Comparison of ENCODE assay signal across 8 mouse cellular contexts in the genomic region with DNA sequence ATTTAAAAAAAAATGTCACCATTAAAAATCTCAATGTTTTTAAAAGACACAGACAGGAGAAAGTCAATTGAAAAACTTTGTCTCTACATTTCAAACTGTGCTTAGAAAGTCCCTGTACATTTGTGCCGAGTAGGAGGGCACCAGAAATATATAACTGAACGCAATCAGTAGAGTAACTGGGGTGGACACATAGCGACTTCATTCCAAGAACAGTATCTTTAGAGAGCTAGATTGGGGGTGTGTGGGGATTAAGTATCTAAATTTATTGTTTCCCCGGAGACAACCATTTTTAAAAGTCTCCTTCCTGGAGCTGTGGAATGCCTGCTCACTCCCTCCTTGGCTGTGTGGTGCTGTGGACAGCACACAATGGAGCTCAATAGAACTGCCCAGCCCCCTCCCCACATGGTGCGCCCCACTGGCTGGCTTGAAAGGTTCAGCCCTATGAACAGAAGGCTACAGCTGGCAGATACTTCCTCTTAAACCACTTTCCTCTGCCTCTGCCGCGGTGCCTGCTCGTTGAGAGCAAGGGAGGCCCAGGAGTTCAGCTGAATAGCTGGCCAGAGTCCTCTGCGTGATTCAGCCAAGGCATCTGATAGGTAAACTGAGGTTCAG.
DNase-seq lines count a peak whose midpoint lies in the region; ATAC-seq lines count a peak whose summit lies in the region.

No protein-coding gene starts in this region.

- no peaks in the 10 kb centered on the region for H3K9me3 ChIP-seq in heart, embryonic 12.5 days (replicated peaks)
- no peaks in the 10 kb centered on the region for H3K9me3 ChIP-seq in embryonic facial prominence, embryonic 11.5 days (replicated peaks; ENCODE audit: control insufficient read depth, low read length)
- H3K9me3 ChIP-seq in hindbrain, embryonic 13.5 days, result no peaks in the 10 kb centered on the region
- H3K9me3 ChIP-seq in lung, embryonic 16.5 days (ENCODE audit: control insufficient read depth, low read length), result no peaks in the 10 kb centered on the region
- H3K9me3 ChIP-seq in stomach, embryonic 16.5 days (replicated peaks; ENCODE audit: control insufficient read depth, low read length), result no peaks in the 10 kb centered on the region

- peak overlapping the region; percentile 59 for H3K9ac ChIP-seq in heart, embryonic 12.5 days
- H3K9ac ChIP-seq in embryonic facial prominence, embryonic 11.5 days (replicated peaks; ENCODE audit: low read length), result no peak overlapping the region
- no peak overlapping the region for H3K9ac ChIP-seq in hindbrain, embryonic 13.5 days
- no peak overlapping the region for H3K9ac ChIP-seq in lung, embryonic 16.5 days (ENCODE audit: low read length)
- H3K9ac ChIP-seq in stomach, embryonic 16.5 days (ENCODE audit: low read length), result no peak overlapping the region; the same call in 1 of the 2 replicates

- peak overlapping the region; percentile 8; the same call in 1 of the 2 replicates for H3K4me3 ChIP-seq in heart, embryonic 12.5 days
- no peak overlapping the region for H3K4me3 ChIP-seq in embryonic facial prominence, embryonic 11.5 days (ENCODE audit: low read depth, low read length)
- no peak overlapping the region for H3K4me3 ChIP-seq in hindbrain, embryonic 13.5 days
- no peak overlapping the region for H3K4me3 ChIP-seq in lung, embryonic 16.5 days (ENCODE audit: low read length)
- H3K4me3 ChIP-seq in stomach, embryonic 16.5 days (replicated peaks; ENCODE audit: low read length), result no peak overlapping the region

- H3K36me3 ChIP-seq in heart, embryonic 12.5 days, result no peaks in the 10 kb centered on the region
- H3K36me3 ChIP-seq in embryonic facial prominence, embryonic 11.5 days (replicated peaks; ENCODE audit: control insufficient read depth, insufficient read depth, low read depth, low read length), result no peaks in the 10 kb centered on the region
- no peaks in the 10 kb centered on the region for H3K36me3 ChIP-seq in hindbrain, embryonic 13.5 days
- H3K36me3 ChIP-seq in lung, embryonic 16.5 days (ENCODE audit: control insufficient read depth, insufficient read depth, low read length), result no peaks in the 10 kb centered on the region
- no peaks in the 10 kb centered on the region for H3K36me3 ChIP-seq in stomach, embryonic 16.5 days (ENCODE audit: control insufficient read depth, insufficient read depth, low read length)

- H3K27me3 ChIP-seq in heart, embryonic 12.5 days (replicated peaks), result no peaks in the 10 kb centered on the region
- H3K27me3 ChIP-seq in embryonic facial prominence, embryonic 11.5 days (ENCODE audit: control insufficient read depth, insufficient read depth, low read length), result no peaks in the 10 kb centered on the region
- peaks cover 14% of the 10 kb centered on the region; the same call in 1 of the 2 replicates for H3K27me3 ChIP-seq in hindbrain, embryonic 13.5 days
- peaks cover 3% of the 10 kb centered on the region; the same call in 1 of the 2 replicates for H3K27me3 ChIP-seq in lung, embryonic 16.5 days (ENCODE audit: control insufficient read depth, insufficient read depth, low read depth, low read length)
- H3K27me3 ChIP-seq in stomach, embryonic 16.5 days (ENCODE audit: control insufficient read depth, insufficient read depth, low read length), result no peaks in the 10 kb centered on the region

- H3K27ac ChIP-seq in heart, embryonic 12.5 days (ENCODE audit: poor library complexity, severe bottlenecking), result peak overlapping the region; percentile 92
- no peak overlapping the region for H3K27ac ChIP-seq in embryonic facial prominence, embryonic 11.5 days (replicated peaks; ENCODE audit: low read depth, low read length)
- no peak overlapping the region for H3K27ac ChIP-seq in hindbrain, embryonic 13.5 days
- H3K27ac ChIP-seq in lung, embryonic 16.5 days (ENCODE audit: low read length), result peak overlapping the region; percentile 21
- peak overlapping the region; percentile 64 for H3K27ac ChIP-seq in stomach, embryonic 16.5 days (ENCODE audit: low read length)

- no peak for ATAC-seq in heart, embryonic 12.5 days (ENCODE audit: insufficient number of reproducible peaks, low FRiP score)
- peak; percentile 63 for ATAC-seq in embryonic facial prominence, embryonic 11.5 days (replicated peaks; ENCODE audit: insufficient number of reproducible peaks, low FRiP score, low TSS enrichment, low read depth)
- ATAC-seq in hindbrain, embryonic 13.5 days (ENCODE audit: low FRiP score), result 0 out of 2 replicates have a peak, but pooled peaks have one; percentile 53
- peak; percentile 20; the same call in 1 of the 2 replicates for ATAC-seq in lung, embryonic 16.5 days (ENCODE audit: low read depth)
- peak; percentile 57; the same call in 1 of the 2 replicates for ATAC-seq in stomach, embryonic 16.5 days (ENCODE audit: insufficient read depth, low FRiP score)
- no peak for ATAC-seq in CD4-positive, CD25-positive, alpha-beta regulatory T cell, adult 4 months

- DNase-seq in heart, adult 9 months (ENCODE audit: low spot score in 2 of 2), result no peak
- peak; percentile 76 for DNase-seq in embryonic facial prominence, embryonic 11.5 days (ENCODE audit: low spot score)
- no peak for DNase-seq in spleen, postnatal 4 days (ENCODE audit: low spot score in 2 of 2)

- 16% methylated on average over 9 of the region's 9 CpGs for WGBS in heart, embryonic 12.5 days
- WGBS in embryonic facial prominence, embryonic 11.5 days, result 14% methylated on average over 9 of the region's 9 CpGs
- WGBS in hindbrain, embryonic 13.5 days, result 7% methylated on average over 9 of the region's 9 CpGs
- WGBS in lung, embryonic 16.5 days, result 13% methylated on average over 9 of the region's 9 CpGs
- 16% methylated on average over 9 of the region's 9 CpGs for WGBS in stomach, embryonic 16.5 days

- peak overlapping the region; percentile 56 for H3K4me2 ChIP-seq in heart, embryonic 12.5 days
- H3K4me2 ChIP-seq in embryonic facial prominence, embryonic 11.5 days (ENCODE audit: low read depth, low read length), result no peak overlapping the region
- H3K4me2 ChIP-seq in hindbrain, embryonic 13.5 days, result peak overlapping the region; percentile 21; the same call in 1 of the 2 replicates
- peak overlapping the region; percentile 47 for H3K4me2 ChIP-seq in lung, embryonic 16.5 days (ENCODE audit: low read depth, low read length)
- H3K4me2 ChIP-seq in stomach, embryonic 16.5 days (ENCODE audit: low read depth, low read length), result peak overlapping the region; percentile 34

- H3K4me1 ChIP-seq in heart, embryonic 12.5 days (replicated peaks), result peaks cover 51% of the 10 kb centered on the region
- peaks cover 6% of the 10 kb centered on the region for H3K4me1 ChIP-seq in embryonic facial prominence, embryonic 11.5 days (ENCODE audit: control insufficient read depth, insufficient read depth, low read length)
- peaks cover 37% of the 10 kb centered on the region for H3K4me1 ChIP-seq in hindbrain, embryonic 13.5 days (replicated peaks)
- H3K4me1 ChIP-seq in lung, embryonic 16.5 days (replicated peaks; ENCODE audit: control insufficient read depth, insufficient read depth, low read length), result peaks cover 37% of the 10 kb centered on the region
- H3K4me1 ChIP-seq in stomach, embryonic 16.5 days (ENCODE audit: control insufficient read depth, insufficient read depth, low read length), result peaks cover 32% of the 10 kb centered on the region

Comparison
In these comparisons a context has a peak if more than half of its experiments do, and no peak if none do; other contexts are left out.
1. ATAC-seq: peak in embryonic facial prominence, embryonic 11.5 days (single experiment), hindbrain, embryonic 13.5 days (single experiment), lung, embryonic 16.5 days (single experiment) and stomach, embryonic 16.5 days (single experiment); none in heart, embryonic 12.5 days (single experiment) and CD4-positive, CD25-positive, alpha-beta regulatory T cell, adult 4 months (single experiment).
2. H3K27ac ChIP-seq: peak in heart, embryonic 12.5 days (single experiment), lung, embryonic 16.5 days (single experiment) and stomach, embryonic 16.5 days (single experiment); none in embryonic facial prominence, embryonic 11.5 days (single experiment) and hindbrain, embryonic 13.5 days (single experiment).